Mouse (Mus musculus): ENCODE measurements around the gene Mpst. TPM values are rescaled to one million over a fixed set of nuclear protein-coding genes. Genes with fewer than 3 reads are reported as not detected.

Gene Mpst
- polyA plus RNA-seq, 1 experiment from 2014 or later: 3.5 TPM

GRCm38 (mm10) chr15:78436380-78437192 is 30.4 kb downstream of the Mpst start:
- Histone ChIP-seq H3K9ac (ENCODE audit: low read depth, low read length) (peak overlapping the region; percentile 51), H3K27ac (replicated peaks; ENCODE audit: low read depth, low read length) (peak overlapping the region; percentile 81), H3K4me2 (ENCODE audit: low read depth, low read length) (peak overlapping the region; percentile 65), H3K27me3 (replicated peaks; ENCODE audit: control insufficient read depth, insufficient read depth, low read length) (no peaks in the 10 kb centered on the region), H3K4me1 (ENCODE audit: control insufficient read depth, insufficient read depth, low read length) (peaks cover 17% of the 10 kb centered on the region), H3K4me3 (ENCODE audit: low read depth, low read length) (peak overlapping the region; percentile 32), H3K36me3 (ENCODE audit: control insufficient read depth, insufficient read depth, low read length) (peaks cover 34% of the 10 kb centered on the region), H3K9me3 (ENCODE audit: control insufficient read depth, low read length) (no peaks in the 10 kb centered on the region)
- peak; percentile 78 for ATAC-seq (ENCODE audit: low read depth)
- DNase-seq (ENCODE audit: low spot score): peak; percentile 94
- WGBS: 16% methylated on average over 21 of the region's 32 CpGs

- peak; percentile 23 for ATAC-seq (ENCODE audit: low read depth)
- WGBS: 17% methylated on average over 23 of the region's 23 CpGs
- peak overlapping the region; percentile 81 for H3K27ac ChIP-seq (replicated peaks; ENCODE audit: low read depth, low read length)
These were observed 31.2 kb downstream of the Mpst start for GRCm38 (mm10) chr15:78437237-78438017.

GRCm38 (mm10) chr15:78438018-78438394 is 31.8 kb downstream of the Mpst start:
- H3K4me3 ChIP-seq (ENCODE audit: low read depth, low read length): no peak overlapping the region
- H3K4me2 ChIP-seq (ENCODE audit: low read depth, low read length): no peak overlapping the region
- WGBS: 62% methylated on average over 4 of the region's 4 CpGs
- no peaks in the 10 kb centered on the region for H3K27me3 ChIP-seq (replicated peaks; ENCODE audit: control insufficient read depth, insufficient read depth, low read length)
- no peak overlapping the region for H3K27ac ChIP-seq (replicated peaks; ENCODE audit: low read depth, low read length)
- H3K9me3 ChIP-seq (ENCODE audit: control insufficient read depth, low read length): no peaks in the 10 kb centered on the region
- H3K4me1 ChIP-seq (ENCODE audit: control insufficient read depth, insufficient read depth, low read length): peaks cover 17% of the 10 kb centered on the region
- H3K9ac ChIP-seq (ENCODE audit: low read depth, low read length): no peak overlapping the region; the same call in 1 of the 2 replicates
- DNase-seq (ENCODE audit: low spot score) (no peak), ATAC-seq (ENCODE audit: low read depth) (no peak)
- H3K36me3 ChIP-seq (ENCODE audit: control insufficient read depth, insufficient read depth, low read length): peaks cover 23% of the 10 kb centered on the region

More at GRCm38 (mm10) chr15:78437237-78438017, 31.2 kb downstream of the Mpst start:
- Histone ChIP-seq H3K4me1 (ENCODE audit: control insufficient read depth, insufficient read depth, low read length) (peaks cover 17% of the 10 kb centered on the region), H3K4me2 (ENCODE audit: low read depth, low read length) (peak overlapping the region; percentile 65), H3K9ac (ENCODE audit: low read depth, low read length) (peak overlapping the region; percentile 51), H3K4me3 (ENCODE audit: low read depth, low read length) (peak overlapping the region; percentile 32), H3K36me3 (ENCODE audit: control insufficient read depth, insufficient read depth, low read length) (peaks cover 29% of the 10 kb centered on the region), H3K9me3 (ENCODE audit: control insufficient read depth, low read length) (no peaks in the 10 kb centered on the region), H3K27me3 (replicated peaks; ENCODE audit: control insufficient read depth, insufficient read depth, low read length) (no peaks in the 10 kb centered on the region)
- DNase-seq (ENCODE audit: low spot score): peak; percentile 65

- H3K9me3 ChIP-seq (ENCODE audit: control insufficient read depth, low read length): no peaks in the 10 kb centered on the region
- H3K4me1 ChIP-seq (ENCODE audit: control insufficient read depth, insufficient read depth, low read length): peaks cover 17% of the 10 kb centered on the region
- no peaks in the 10 kb centered on the region for H3K27me3 ChIP-seq (replicated peaks; ENCODE audit: control insufficient read depth, insufficient read depth, low read length)
- peaks cover 18% of the 10 kb centered on the region for H3K36me3 ChIP-seq (ENCODE audit: control insufficient read depth, insufficient read depth, low read length)
- no peak for DNase-seq (ENCODE audit: low spot score)
- no peak overlapping the region for H3K9ac ChIP-seq (ENCODE audit: low read depth, low read length)
- H3K4me2 ChIP-seq (ENCODE audit: low read depth, low read length): no peak overlapping the region
- 55% methylated on average over 8 of the region's 8 CpGs for WGBS
- no peak for ATAC-seq (ENCODE audit: low read depth)
- H3K27ac ChIP-seq (replicated peaks; ENCODE audit: low read depth, low read length): no peak overlapping the region
- no peak overlapping the region for H3K4me3 ChIP-seq (ENCODE audit: low read depth, low read length)
These were observed 32.3 kb downstream of the Mpst start for GRCm38 (mm10) chr15:78438505-78438904.

- no peak for ATAC-seq (ENCODE audit: low read depth)
- H3K9ac ChIP-seq (ENCODE audit: low read depth, low read length): no peak overlapping the region
- no peaks in the 10 kb centered on the region for H3K9me3 ChIP-seq (ENCODE audit: control insufficient read depth, low read length)
- peaks cover 17% of the 10 kb centered on the region for H3K4me1 ChIP-seq (ENCODE audit: control insufficient read depth, insufficient read depth, low read length)
- no peak overlapping the region for H3K4me3 ChIP-seq (ENCODE audit: low read depth, low read length)
- no peak overlapping the region for H3K4me2 ChIP-seq (ENCODE audit: low read depth, low read length)
- no peak for DNase-seq (ENCODE audit: low spot score)
- no peak overlapping the region for H3K27ac ChIP-seq (replicated peaks; ENCODE audit: low read depth, low read length)
- H3K36me3 ChIP-seq (ENCODE audit: control insufficient read depth, insufficient read depth, low read length): peaks cover 13% of the 10 kb centered on the region; the same call in 1 of the 2 replicates
- no peaks in the 10 kb centered on the region for H3K27me3 ChIP-seq (replicated peaks; ENCODE audit: control insufficient read depth, insufficient read depth, low read length)
- 65% methylated on average over 9 of the region's 9 CpGs for WGBS
These were observed 32.8 kb downstream of the Mpst start for GRCm38 (mm10) chr15:78438973-78439372.

- H3K27ac ChIP-seq (replicated peaks; ENCODE audit: low read depth, low read length): no peak overlapping the region
- no peak overlapping the region for H3K9ac ChIP-seq (ENCODE audit: low read depth, low read length)
- H3K9me3 ChIP-seq (ENCODE audit: control insufficient read depth, low read length): no peaks in the 10 kb centered on the region
- 85% methylated on average over 19 of the region's 19 CpGs for WGBS
- ATAC-seq (ENCODE audit: low read depth): no peak
- no peak for DNase-seq (ENCODE audit: low spot score)
- H3K4me1 ChIP-seq (ENCODE audit: control insufficient read depth, insufficient read depth, low read length): peaks cover 7% of the 10 kb centered on the region
- no peaks in the 10 kb centered on the region for H3K36me3 ChIP-seq (ENCODE audit: control insufficient read depth, insufficient read depth, low read length)
- H3K4me2 ChIP-seq (ENCODE audit: low read depth, low read length): no peak overlapping the region
- H3K27me3 ChIP-seq (replicated peaks; ENCODE audit: control insufficient read depth, insufficient read depth, low read length): no peaks in the 10 kb centered on the region
- no peak overlapping the region for H3K4me3 ChIP-seq (ENCODE audit: low read depth, low read length)
These were observed 36.0 kb downstream of the Mpst start for GRCm38 (mm10) chr15:78442231-78442630.

- ATAC-seq (ENCODE audit: low read depth): no peak
- WGBS: 43% methylated on average over 6 of the region's 6 CpGs
- Histone ChIP-seq H3K4me1 (ENCODE audit: control insufficient read depth, insufficient read depth, low read length) (no peaks in the 10 kb centered on the region), H3K27me3 (replicated peaks; ENCODE audit: control insufficient read depth, insufficient read depth, low read length) (no peaks in the 10 kb centered on the region), H3K27ac (replicated peaks; ENCODE audit: low read depth, low read length) (no peak overlapping the region), H3K36me3 (ENCODE audit: control insufficient read depth, insufficient read depth, low read length) (no peaks in the 10 kb centered on the region), H3K9ac (ENCODE audit: low read depth, low read length) (no peak overlapping the region), H3K9me3 (ENCODE audit: control insufficient read depth, low read length) (no peaks in the 10 kb centered on the region), H3K4me3 (ENCODE audit: low read depth, low read length) (no peak overlapping the region), H3K4me2 (ENCODE audit: low read depth, low read length) (no peak overlapping the region)
- no peak for DNase-seq (ENCODE audit: low spot score)
These were observed 37.6 kb downstream of the Mpst start for GRCm38 (mm10) chr15:78443857-78444256.

GRCm38 (mm10) chr15:78447121-78447520 is 40.9 kb downstream of the Mpst start:
- 44% methylated on average over 7 of the region's 7 CpGs for WGBS
- Histone ChIP-seq H3K4me1 (ENCODE audit: control insufficient read depth, insufficient read depth, low read length) (no peaks in the 10 kb centered on the region), H3K4me3 (ENCODE audit: low read depth, low read length) (no peak overlapping the region), H3K9ac (ENCODE audit: low read depth, low read length) (0 out of 2 replicates have a peak overlapping the region, but pooled peaks have one; percentile 25), H3K27ac (replicated peaks; ENCODE audit: low read depth, low read length) (peak overlapping the region; percentile 41), H3K36me3 (ENCODE audit: control insufficient read depth, insufficient read depth, low read length) (no peaks in the 10 kb centered on the region), H3K27me3 (replicated peaks; ENCODE audit: control insufficient read depth, insufficient read depth, low read length) (no peaks in the 10 kb centered on the region), H3K9me3 (ENCODE audit: control insufficient read depth, low read length) (no peaks in the 10 kb centered on the region), H3K4me2 (ENCODE audit: low read depth, low read length) (no peak overlapping the region)
- no peak for DNase-seq (ENCODE audit: low spot score)
- no peak for ATAC-seq (ENCODE audit: low read depth)
